Mouse (Mus musculus): ENCODE results near the gene Mrfap1.

The Mrfap1 gene

GRCm38 (mm10) chr5:36796296-36797014 lies at the start of gene Mrfap1:
Mrfap1 (minus strand) TSS chr5:36796772.
- DNase-seq (ENCODE audit: low read depth): peak; percentile 96

- DNase-seq (ENCODE audit: low read depth): no peak
Observed at GRCm38 (mm10) chr5:36844490-36844889, 47.9 kb upstream of the Mrfap1 start.

- no peak for DNase-seq (ENCODE audit: low read depth)
Observed at GRCm38 (mm10) chr5:36841701-36842100, 45.1 kb upstream of the Mrfap1 start.

GRCm38 (mm10) chr5:36840092-36840491 lies 43.5 kb upstream of the Mrfap1 start:
- DNase-seq (ENCODE audit: low read depth): peak; percentile 9

- DNase-seq (ENCODE audit: low read depth): no peak
Observed at GRCm38 (mm10) chr5:36839602-36840001, 43.0 kb upstream of the Mrfap1 start.

- DNase-seq (ENCODE audit: low read depth): no peak
Observed at GRCm38 (mm10) chr5:36839032-36839431, 42.5 kb upstream of the Mrfap1 start.

- peak; percentile 67 for DNase-seq (ENCODE audit: low read depth)
Observed at GRCm38 (mm10) chr5:36835933-36836332, 39.4 kb upstream of the Mrfap1 start.

- peak; percentile 36 for DNase-seq (ENCODE audit: low read depth)
Observed at GRCm38 (mm10) chr5:36831272-36831671, 34.7 kb upstream of the Mrfap1 start.

GRCm38 (mm10) chr5:36829913-36830879 lies 33.6 kb upstream of the Mrfap1 start, which contains the start of gene Man2b2:
Man2b2 (minus strand) TSS chr5:36830653.
- DNase-seq (ENCODE audit: low read depth): peak; percentile 89

- DNase-seq (ENCODE audit: low read depth): no peak
Observed at GRCm38 (mm10) chr5:36829098-36829497, 32.5 kb upstream of the Mrfap1 start.

GRCm38 (mm10) chr5:36822907-36823306 lies 26.3 kb upstream of the Mrfap1 start:
- DNase-seq (ENCODE audit: low read depth): no peak

GRCm38 (mm10) chr5:36820142-36820541 lies 23.6 kb upstream of the Mrfap1 start:
- DNase-seq (ENCODE audit: low read depth): peak; percentile 50

- no peak for DNase-seq (ENCODE audit: low read depth)
Observed at GRCm38 (mm10) chr5:36819742-36820141, 23.2 kb upstream of the Mrfap1 start.

GRCm38 (mm10) chr5:36817738-36818137 lies 21.2 kb upstream of the Mrfap1 start:
- DNase-seq (ENCODE audit: low read depth): no peak

GRCm38 (mm10) chr5:36814554-36814953 lies 18.0 kb upstream of the Mrfap1 start:
- DNase-seq (ENCODE audit: low read depth): peak; percentile 68

- peak; percentile 69 for DNase-seq (ENCODE audit: low read depth)
Observed at GRCm38 (mm10) chr5:36811413-36811812, 14.8 kb upstream of the Mrfap1 start.

GRCm38 (mm10) chr5:36810634-36811033 lies 14.1 kb upstream of the Mrfap1 start:
- DNase-seq (ENCODE audit: low read depth): no peak

- DNase-seq (ENCODE audit: low read depth): no peak
Observed at GRCm38 (mm10) chr5:36809123-36809522, 12.6 kb upstream of the Mrfap1 start.

GRCm38 (mm10) chr5:36807106-36807505 lies 10.5 kb upstream of the Mrfap1 start:
- no peak for DNase-seq (ENCODE audit: low read depth)

GRCm38 (mm10) chr5:36797291-36797690 lies 719 bp upstream of the Mrfap1 start:
- DNase-seq (ENCODE audit: low read depth): peak; percentile 26

GRCm38 (mm10) chr5:36795647-36796295 lies 801 bp downstream of the Mrfap1 start:
- peak; percentile 68 for DNase-seq (ENCODE audit: low read depth)

- peak; percentile 67 for DNase-seq (ENCODE audit: low read depth)
Observed at GRCm38 (mm10) chr5:36791861-36792260, 4.7 kb downstream of the Mrfap1 start.
